Mouse (Mus musculus) forebrain, embryonic 11.5 days (tissue): ENCODE results near the gene L3mbtl2. TPM values are rescaled to one million over a fixed set of nuclear protein-coding genes. Genes with fewer than 3 reads are reported as not detected.

ENCODE experiments used
- polyA plus RNA-seq: library from polyadenylated mRNA; unstranded; fragments of >200 nt; fragmentation: Nextera tagmentation; extraction: Ambion mirVana; gene quantifications from 2 replicates; pipeline ENCODE4 v1.2.1, GENCODE M21; 2014

The L3mbtl2 gene
- polyA plus RNA-seq, 1 experiment from 2014 or later, result 39.3 TPM

Other genes with a start within 250 kb of the L3mbtl2 start
- gene Rbx1, start 197.6 kb upstream of the L3mbtl2 start, polyA plus RNA-seq, result 510 and 536 TPM in 2 replicates
- gene Ep300, start 78.5 kb upstream of the L3mbtl2 start, polyA plus RNA-seq, result 31.1 and 33.8 TPM in 2 replicates
- gene Chadl, start 33.4 kb downstream of the L3mbtl2 start, polyA plus RNA-seq, result 3.3 and 4.0 TPM in 2 replicates
- 50.1 and 57.6 TPM in 2 replicates for gene Zc3h7b, start 81.2 kb downstream of the L3mbtl2 start, polyA plus RNA-seq
- 172 and 188 TPM in 2 replicates for gene Rangap1, start 81.6 kb downstream of the L3mbtl2 start, polyA plus RNA-seq
- gene Tef, start 138.5 kb downstream of the L3mbtl2 start, polyA plus RNA-seq, result 16.8 and 17.4 TPM in 2 replicates
- gene Tob2, start 194.9 kb downstream of the L3mbtl2 start, polyA plus RNA-seq, result 22.1 and 23.6 TPM in 2 replicates
- 186 and 216 TPM in 2 replicates for gene Phf5a, start 208.0 kb downstream of the L3mbtl2 start, polyA plus RNA-seq
- gene Aco2, start 208.4 kb downstream of the L3mbtl2 start, polyA plus RNA-seq, result 169 and 171 TPM in 2 replicates